Mouse (Mus musculus) myocyte (in vitro differentiated cells): ENCODE results near the gene Fggy.

Experiments used
- CEBPB ChIP-seq: IDR thresholded peaks from 2 replicates; pipeline ENCODE4 v1.6.1; 2011; ENCODE audit warnings: mild to moderate bottlenecking, moderate library complexity; ENCODE audit not compliant: poor library complexity, insufficient read depth, severe bottlenecking
- E2F4 ChIP-seq: IDR thresholded peaks from one replicate; pipeline ENCODE4 v1.6.1; 2011; ENCODE audit warnings: mild to moderate bottlenecking, control low read depth, moderate library complexity; ENCODE audit not compliant: insufficient read depth
- MAX ChIP-seq: IDR thresholded peaks from one replicate; pipeline ENCODE4 v1.6.1; 2011; ENCODE audit warnings: low read depth, mild to moderate bottlenecking, control low read depth
- MYOD1 ChIP-seq, 3 experiments: IDR thresholded peaks; one replicate each; pipeline ENCODE4 v1.6.1; 2011; ENCODE audit warnings: control low read depth in 2 of 3, low read depth in 2 of 3, mild to moderate bottlenecking in 2 of 3, moderate library complexity in 1 of 3; ENCODE audit not compliant: insufficient read length in 2 of 3, control insufficient read depth in 1 of 3
- MYOG ChIP-seq, 3 experiments: IDR thresholded peaks; one replicate each; pipeline ENCODE4 v1.6.1; 2011; ENCODE audit warnings: control low read depth in 2 of 3, low read depth in 2 of 3, mild to moderate bottlenecking in 2 of 3; ENCODE audit not compliant: insufficient read length in 2 of 3, control insufficient read depth in 1 of 3, insufficient read depth in 1 of 3
- POLR2A ChIP-seq: IDR thresholded peaks from one replicate; pipeline ENCODE4 v1.6.1; 2011; ENCODE audit warnings: low read depth, mild to moderate bottlenecking, control low read depth, moderate library complexity; ENCODE audit not compliant: insufficient read length
- POLR2AphosphoS2 ChIP-seq: IDR thresholded peaks from one replicate; pipeline ENCODE4 v1.6.1; 2011; ENCODE audit warnings: low read depth, control low read depth; ENCODE audit not compliant: insufficient read length
- REST ChIP-seq: IDR thresholded peaks from one replicate; pipeline ENCODE4 v1.6.1; 2011; ENCODE audit warnings: mild to moderate bottlenecking, control low read depth, moderate library complexity; ENCODE audit not compliant: insufficient read depth, insufficient read length
- SRF ChIP-seq: IDR thresholded peaks from one replicate; pipeline ENCODE4 v1.6.1; 2011; ENCODE audit warnings: low read depth; ENCODE audit not compliant: control insufficient read depth, insufficient read length
- TCF12 ChIP-seq: IDR thresholded peaks from one replicate; pipeline ENCODE4 v1.6.1; 2011; ENCODE audit warnings: mild to moderate bottlenecking, control low read depth; ENCODE audit not compliant: poor library complexity, insufficient read depth, severe bottlenecking
- TCF3 ChIP-seq: IDR thresholded peaks from one replicate; pipeline ENCODE4 v1.6.1; 2011; ENCODE audit warnings: low read depth, control low read depth; ENCODE audit not compliant: insufficient read length
- USF1 ChIP-seq: IDR thresholded peaks from one replicate; pipeline ENCODE4 v1.6.1; 2011; ENCODE audit warnings: low read depth, mild to moderate bottlenecking, control low read depth, moderate library complexity

- TF ChIP-seq USF1 (no peak), POLR2A (no peak), CEBPB (no peak), POLR2AphosphoS2 (no peak), MAX (no peak), E2F4 (no peak), MYOD1 (IDR thresholded peaks at IDR 0.05; ENCODE audit: control insufficient read depth in 1 of 3, insufficient read length in 2 of 3, low read depth in 2 of 3) (no peak), MYOG (IDR thresholded peaks at IDR 0.05; ENCODE audit: control insufficient read depth in 1 of 3, insufficient read depth in 1 of 3, insufficient read length in 2 of 3, low read depth in 2 of 3) (no peak), REST (no peak), TCF12 (no peak), SRF (no peak), TCF3 (no peak)
These were observed 262.3 kb downstream of the Fggy start for GRCm38 (mm10) chr4:95819650-95820049.
